Mouse (Mus musculus) left cerebral cortex, postnatal 10 days (tissue): ENCODE data around the gene Wipi2. TPM values are rescaled to one million over a fixed set of nuclear protein-coding genes. Genes with fewer than 3 reads are reported as not detected.

Experiments
- DNase-seq, 2 experiments: peaks; one replicate each; pipeline ENCODE4 v3.0.0; 2021 to 2022; ENCODE audit warnings: low spot score in 2 of 2, mixed read lengths in 1 of 2; ENCODE audit errors: extremely low spot score in 1 of 2
- intact Hi-C: fragments of 180-260 bp; cut with DNase I; formaldehyde crosslinking; loops from one replicate; pipeline ENCODE4 v1.15.1; 2025
- total RNA-seq, 2 experiments: library from RNA; stranded (reverse); gene quantifications; 2 replicates each; pipeline ENCODE4 v1.2.3; 2021

The Wipi2 gene
- total RNA-seq, 2 experiments from 2014 or later: 79.9 to 87.7 TPM

DNA sequence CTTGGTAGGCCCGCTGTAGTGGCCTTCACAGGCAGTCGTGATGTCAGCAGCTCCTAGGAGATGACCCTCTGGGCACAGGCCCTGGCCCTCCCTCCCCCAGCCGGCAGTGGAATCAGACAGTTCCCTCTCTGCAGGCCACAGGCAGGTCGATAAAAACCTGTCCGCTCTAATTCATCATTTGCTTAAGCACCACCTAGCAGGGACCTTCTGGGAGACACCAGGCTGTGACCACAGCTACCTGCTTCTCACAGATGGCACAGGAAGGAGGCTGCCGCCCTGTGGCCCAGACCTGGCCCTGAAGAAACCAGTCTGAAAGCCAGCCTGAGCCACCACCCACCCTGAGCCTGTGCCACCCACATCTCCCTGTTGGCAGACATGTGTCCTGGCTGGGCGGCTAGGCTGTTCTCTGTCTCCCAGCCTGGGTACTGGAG lies 50.7 kb downstream of the Wipi2 start:
- intact Hi-C loops: no loop called here
- no peak for DNase-seq

DNA sequence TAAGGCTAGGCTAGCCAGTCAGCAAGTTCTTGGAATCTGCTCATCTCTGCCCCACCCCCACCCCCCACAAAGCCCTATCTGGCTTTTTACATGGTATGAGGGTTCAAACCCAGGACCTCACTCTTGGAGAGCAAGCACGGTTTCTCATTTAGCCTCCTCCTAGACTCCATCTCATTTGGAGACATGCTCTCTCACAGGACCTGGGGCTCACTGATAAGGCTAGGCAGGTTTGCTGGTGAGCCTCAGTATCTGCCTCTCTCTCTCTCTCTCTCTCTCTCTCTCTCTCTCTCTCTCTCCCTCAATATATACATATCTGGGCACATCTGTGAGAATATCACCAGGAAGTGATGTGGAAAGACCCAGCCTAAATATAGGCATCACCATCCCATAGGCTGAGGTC lies 51.6 kb downstream of the Wipi2 start:
- intact Hi-C loops: no loop called here

DNA sequence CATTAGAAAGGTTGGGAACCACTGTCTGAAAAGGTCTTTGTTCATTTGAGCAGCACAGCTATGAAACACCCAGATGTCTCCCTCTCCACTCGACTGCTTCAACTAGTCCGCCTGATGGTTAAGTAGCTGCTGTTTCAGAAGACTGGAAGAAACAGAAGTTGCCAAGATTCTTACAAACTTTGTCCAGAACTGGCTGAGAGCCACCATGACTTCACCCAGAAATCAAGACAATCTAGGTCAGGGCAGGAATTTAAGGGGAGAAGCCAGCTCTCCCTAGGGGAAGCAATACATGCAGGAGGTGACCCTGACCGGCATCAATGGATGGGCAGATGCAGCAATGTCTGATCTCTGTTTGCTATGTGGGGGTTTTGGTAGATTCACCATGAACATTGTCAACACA lies 54.4 kb downstream of the Wipi2 start:
- no peak for DNase-seq
- intact Hi-C loops: no loop called here

More for the DNA sequence above, 51.6 kb downstream of the Wipi2 start:
- DNase-seq: no peak

- intact Hi-C loops: no loop called here
- no peak for DNase-seq
These were observed 55.0 kb downstream of the Wipi2 start for GRCm38 (mm10) chr5:142682529-142682928.

- DNase-seq: no peak
- intact Hi-C loops: no loop called here
These were observed 61.4 kb downstream of the Wipi2 start for GRCm38 (mm10) chr5:142688866-142689265.

DNA sequence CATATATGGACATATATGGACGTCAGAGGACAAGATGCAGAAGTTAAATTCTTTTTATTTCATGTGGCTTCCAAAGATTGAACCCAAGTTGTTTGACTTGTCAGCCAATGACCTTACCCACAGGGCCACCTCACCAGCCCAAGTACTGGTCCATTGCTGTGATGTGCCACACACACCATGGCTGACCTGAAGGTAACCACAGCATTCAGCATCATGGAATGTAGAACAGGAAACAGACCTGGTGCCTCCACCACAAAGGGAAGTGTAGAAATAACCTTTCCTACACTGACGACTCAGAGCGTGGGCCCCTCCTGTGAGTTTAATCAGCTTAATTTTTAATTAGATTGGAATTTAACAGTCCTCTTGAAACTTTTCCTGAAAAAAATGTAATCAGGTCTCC lies 62.8 kb downstream of the Wipi2 start:
- no peak for DNase-seq
- intact Hi-C loops: no loop called here

DNA sequence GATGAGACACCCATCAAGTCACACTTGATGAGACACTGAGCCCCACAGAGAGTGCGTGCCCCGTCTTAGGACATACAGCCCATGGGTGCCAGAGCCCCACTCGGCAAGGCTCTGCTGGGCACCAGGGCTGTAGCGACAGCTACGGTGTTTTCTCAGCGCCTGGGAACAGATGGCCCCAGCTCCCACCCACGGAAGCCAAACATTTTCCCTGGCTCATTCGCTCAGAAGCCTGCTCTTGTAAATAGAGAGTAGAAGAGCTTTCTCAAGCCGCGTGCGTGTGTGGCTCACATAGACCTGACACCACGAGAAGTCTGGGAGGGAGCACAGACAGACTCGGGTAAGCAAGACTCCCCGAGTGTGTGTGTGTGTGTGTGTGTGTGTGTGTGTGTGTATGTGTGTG lies 64.8 kb downstream of the Wipi2 start, which contains the start of gene Slc29a4:
Gene Slc29a4 (plus strand): TSS at position 265 of the 400 bp plus-strand sequence.
- DNase-seq: peak; percentile 65 to 77
- intact Hi-C loops: no loop called here

GRCm38 (mm10) chr5:142692971-142693737 lies 65.7 kb downstream of the Wipi2 start:
- DNase-seq: no peak
- intact Hi-C loops: no loop called here

DNA sequence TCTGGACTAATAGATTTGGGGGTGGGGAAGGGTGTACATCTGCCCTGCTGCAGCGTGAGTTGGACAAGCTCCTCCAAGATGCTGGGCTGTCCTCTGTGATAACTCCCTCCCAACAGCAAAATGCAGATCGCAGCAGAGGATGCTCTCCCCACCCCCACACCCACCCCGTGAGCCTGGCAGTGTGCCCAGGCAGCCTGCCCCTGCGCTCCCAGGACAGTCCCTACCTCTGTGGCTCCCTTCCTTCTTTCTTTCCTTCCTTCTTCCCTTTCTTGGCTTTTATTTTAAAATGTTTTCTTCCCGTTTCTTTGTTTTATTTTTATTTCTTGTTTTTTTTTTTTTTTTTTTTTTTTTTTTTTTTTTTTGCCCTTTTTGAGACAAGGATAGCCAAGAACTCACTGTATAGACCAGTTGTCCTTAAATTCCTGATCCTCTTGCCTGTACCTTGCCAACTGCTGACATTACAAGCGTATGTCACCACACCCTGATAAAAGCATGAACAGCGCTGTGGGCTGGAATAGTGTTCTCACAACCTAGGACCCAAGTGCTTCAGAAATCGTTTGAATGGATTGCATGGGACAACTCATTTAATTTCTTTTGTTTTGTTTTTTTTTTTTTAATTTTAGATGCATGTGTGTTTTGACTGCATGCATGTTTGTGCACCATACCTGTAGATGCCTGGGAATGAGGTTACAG lies 66.4 kb downstream of the Wipi2 start:
- no peak for DNase-seq
- intact Hi-C loops: no loop called here

- peak in 1 of 2 experiments; percentile 53 for DNase-seq
- intact Hi-C loops: no loop called here
These were observed 67.3 kb downstream of the Wipi2 start for GRCm38 (mm10) chr5:142694627-142695340.

- peak in 1 of 2 experiments; percentile 54 for DNase-seq
- intact Hi-C loops: no loop called here
These were observed 68.8 kb downstream of the Wipi2 start for GRCm38 (mm10) chr5:142696258-142696657.

GRCm38 (mm10) chr5:142696865-142697264 lies 69.4 kb downstream of the Wipi2 start:
- intact Hi-C loops: no loop called here
- peak; percentile 72 to 84 for DNase-seq

GRCm38 (mm10) chr5:142697742-142698141 lies 70.2 kb downstream of the Wipi2 start:
- intact Hi-C loops: no loop called here
- no peak for DNase-seq

- intact Hi-C loops: no loop called here
- peak in 1 of 2 experiments; percentile 71 for DNase-seq
These were observed 73.5 kb downstream of the Wipi2 start for GRCm38 (mm10) chr5:142700842-142701589.

- DNase-seq: peak in 1 of 2 experiments; percentile 74
- intact Hi-C loops: no loop called here
These were observed 74.4 kb downstream of the Wipi2 start for GRCm38 (mm10) chr5:142701651-142702510.

- DNase-seq: peak in 1 of 2 experiments; percentile 66
- intact Hi-C loops: no loop called here
These were observed 75.1 kb downstream of the Wipi2 start for GRCm38 (mm10) chr5:142702511-142703138.

GRCm38 (mm10) chr5:142703569-142703968 lies 76.1 kb downstream of the Wipi2 start:
- intact Hi-C loops: no loop called here

More at GRCm38 (mm10) chr5:142703569-142703968, 76.1 kb downstream of the Wipi2 start:
- peak; percentile 62 to 85 for DNase-seq
